Mouse (Mus musculus) activated CD4-positive, CD25-positive, alpha-beta regulatory T cell, adult 4 months (primary cell): Measurements from ENCODE around the gene Gramd1a. TPM values are rescaled to one million over a fixed set of nuclear protein-coding genes. Genes with fewer than 3 reads are reported as not detected.

Experiments
- ATAC-seq: one replicate; pipeline ENCODE4 v1.8.0; 2017
- polyA plus RNA-seq, 2 experiments: library from polyadenylated mRNA; unstranded; fragments of 100-300 nt; shearing (Covaris generic); gene quantifications; one replicate each; pipeline ENCODE4 v1.2.1; 2017

The Gramd1a gene
- polyA plus RNA-seq, 2 experiments from 2014 or later, result 81.1 to 115 TPM

DNA sequence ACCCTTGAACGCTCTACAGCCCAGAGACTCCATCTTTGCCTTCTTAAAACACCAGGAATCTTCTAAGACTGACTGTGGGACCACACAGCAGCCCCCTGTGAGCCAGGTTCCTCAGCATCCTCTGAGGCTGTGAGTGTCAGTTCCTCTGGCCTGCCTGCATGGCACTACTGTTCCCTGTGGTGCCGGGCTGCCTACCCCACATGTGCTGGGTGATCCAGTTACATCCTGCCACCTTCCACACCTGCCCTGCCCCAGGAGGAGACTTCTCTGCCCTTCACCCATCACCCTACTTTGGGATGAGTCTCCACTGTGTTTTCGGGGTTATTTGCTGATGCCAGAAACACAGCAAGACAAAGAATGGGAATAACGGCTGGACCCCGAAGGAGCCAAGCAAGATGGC lies 36.1 kb downstream of the Gramd1a start:
- no peak for ATAC-seq

DNA sequence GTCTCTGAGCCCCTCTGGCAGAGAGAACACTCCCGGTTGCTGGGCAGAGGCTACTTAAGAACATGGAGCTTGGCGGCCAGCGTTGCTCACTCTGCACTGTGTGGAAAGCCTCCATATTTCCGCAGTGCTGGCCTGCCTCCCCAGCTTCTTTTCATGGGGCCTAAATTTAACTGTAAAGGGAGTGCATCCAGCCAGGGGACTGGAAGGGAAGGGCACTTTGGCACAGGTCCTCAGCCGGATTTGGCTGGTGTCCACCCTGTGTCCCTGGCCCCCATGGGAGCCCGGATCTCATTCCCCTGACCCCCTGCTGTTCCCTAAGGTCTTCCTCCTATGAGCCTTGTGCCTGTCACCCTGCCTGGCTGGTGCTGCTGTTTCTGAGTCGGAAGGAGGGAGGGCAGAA lies 37.2 kb downstream of the Gramd1a start:
- ATAC-seq, result no peak

DNA sequence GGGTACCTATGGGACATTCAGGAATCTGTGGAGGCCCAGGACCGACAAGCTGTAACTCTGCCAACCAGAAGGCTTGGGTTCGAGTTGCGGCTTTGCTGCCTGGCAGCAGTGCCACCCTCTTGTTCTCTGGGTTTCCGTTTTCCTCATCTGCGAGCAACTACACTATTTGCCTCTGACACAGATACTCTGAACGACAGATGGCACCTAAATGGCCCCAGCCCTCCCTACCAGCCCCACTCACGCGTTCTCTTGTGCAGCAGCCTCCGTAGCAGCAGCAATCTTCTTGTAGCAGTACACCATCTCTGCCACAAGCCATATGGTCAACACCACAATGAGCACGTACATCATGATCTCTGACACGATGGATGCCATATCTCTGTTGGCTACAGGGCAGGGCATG lies 38.2 kb downstream of the Gramd1a start:
- no peak for ATAC-seq

DNA sequence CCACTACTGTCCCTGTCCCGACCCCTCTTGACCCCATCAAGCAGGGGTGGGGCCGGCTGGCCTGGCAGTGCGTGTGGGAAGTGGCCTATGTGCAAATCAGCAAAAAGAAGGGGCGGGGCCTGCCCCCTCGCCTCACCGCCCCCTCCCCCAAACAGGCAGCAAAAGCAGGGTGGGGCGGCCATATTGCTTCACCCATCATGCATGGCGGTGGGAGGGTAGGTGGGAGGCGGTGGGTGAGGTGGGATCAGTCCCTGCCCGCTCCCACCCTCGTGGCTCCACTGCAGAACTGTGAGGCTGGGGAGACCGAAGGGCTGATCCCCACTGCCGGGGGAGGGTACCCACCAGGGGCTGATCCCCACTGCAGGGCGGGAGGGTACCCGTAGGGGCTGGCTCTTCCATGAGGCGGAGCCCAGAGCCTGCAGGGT lies 39.0 kb downstream of the Gramd1a start:
- ATAC-seq, result no peak

DNA sequence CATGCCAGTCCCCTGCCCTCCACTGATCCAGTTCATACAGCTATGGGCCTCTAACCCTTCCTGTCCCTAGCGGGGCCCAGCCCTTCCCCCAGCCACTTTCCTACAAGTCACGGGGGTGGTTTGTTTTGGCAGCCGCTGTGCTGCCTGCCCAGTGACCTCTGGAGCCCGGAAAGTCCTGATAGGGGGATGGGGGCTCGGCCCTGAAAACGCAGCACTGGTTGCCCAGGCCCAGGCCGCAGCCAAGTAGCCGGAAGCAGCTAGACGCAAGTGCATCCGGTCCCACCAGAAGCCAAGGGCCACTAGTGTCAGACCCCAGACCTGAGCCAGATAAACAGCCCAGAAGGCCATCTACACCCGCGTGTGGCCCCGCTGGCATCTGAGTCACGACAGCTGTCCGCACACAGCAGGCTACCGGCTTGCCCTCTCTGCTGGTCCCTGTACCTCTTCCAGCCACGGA lies 40.1 kb downstream of the Gramd1a start:
- no peak for ATAC-seq

DNA sequence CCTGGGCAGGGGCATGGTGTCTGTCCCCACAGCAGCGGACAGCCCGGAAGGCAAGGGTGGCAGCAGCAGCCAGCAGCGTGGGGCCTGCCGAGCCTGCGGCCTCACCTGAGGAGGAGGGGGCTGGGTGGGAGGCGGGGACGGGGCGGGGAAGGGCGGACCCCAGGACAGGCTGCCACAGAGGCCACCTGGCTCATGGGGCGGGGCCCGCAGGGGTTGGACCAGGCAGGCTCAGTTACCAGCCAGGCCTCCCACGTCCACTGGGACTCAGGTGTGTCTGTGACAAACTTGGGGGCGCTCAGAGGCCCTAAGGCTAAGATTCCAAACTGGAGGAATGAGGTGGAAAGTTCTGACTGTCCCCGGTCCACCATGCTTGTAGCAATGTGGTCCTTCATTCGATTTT lies 40.5 kb downstream of the Gramd1a start, which contains the start of gene Hpn:
Gene Hpn, minus strand, starts transcription at position 109 of the 400 bp plus-strand sequence.
- ATAC-seq, result no peak

DNA sequence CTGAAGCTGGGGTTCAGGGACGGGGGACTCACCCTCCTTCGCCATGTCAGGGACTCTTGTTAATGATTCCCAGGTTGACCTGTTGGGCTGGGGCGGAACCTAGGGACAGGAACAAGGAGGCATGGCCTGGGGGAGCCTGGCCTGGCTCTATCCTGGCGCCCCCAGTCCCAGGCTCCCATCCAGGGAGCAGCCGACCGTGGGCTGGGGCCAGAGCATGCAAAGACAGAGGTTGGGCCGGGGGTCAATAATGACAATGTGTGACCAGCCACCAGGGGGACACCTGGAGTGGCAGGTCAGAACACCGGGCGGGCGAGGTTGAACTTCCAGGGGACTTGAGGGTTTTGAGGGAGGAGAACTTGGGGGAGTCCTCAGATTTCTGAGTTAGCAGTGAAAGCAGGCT lies 41.0 kb downstream of the Gramd1a start:
- ATAC-seq, result no peak

DNA sequence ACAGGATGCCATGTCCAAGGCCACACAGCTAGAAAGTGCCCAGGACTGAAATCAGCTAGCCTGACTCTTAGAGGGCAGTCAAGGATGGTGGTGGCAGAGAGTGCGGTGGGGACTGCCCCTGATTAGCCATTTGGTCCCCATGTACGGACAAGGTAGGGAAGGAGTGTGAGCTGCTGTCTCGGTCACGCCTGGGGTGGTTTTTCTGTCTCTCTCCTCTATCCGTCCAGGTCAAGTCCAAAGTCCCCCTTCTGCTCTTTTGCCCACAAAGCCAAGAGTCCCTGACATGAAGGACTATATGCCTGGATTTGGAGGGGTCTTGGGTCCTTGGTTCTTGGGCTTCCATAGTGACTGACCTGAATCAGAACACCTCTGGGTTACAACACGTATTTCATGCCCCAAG lies 41.9 kb downstream of the Gramd1a start:
- no peak for ATAC-seq

DNA sequence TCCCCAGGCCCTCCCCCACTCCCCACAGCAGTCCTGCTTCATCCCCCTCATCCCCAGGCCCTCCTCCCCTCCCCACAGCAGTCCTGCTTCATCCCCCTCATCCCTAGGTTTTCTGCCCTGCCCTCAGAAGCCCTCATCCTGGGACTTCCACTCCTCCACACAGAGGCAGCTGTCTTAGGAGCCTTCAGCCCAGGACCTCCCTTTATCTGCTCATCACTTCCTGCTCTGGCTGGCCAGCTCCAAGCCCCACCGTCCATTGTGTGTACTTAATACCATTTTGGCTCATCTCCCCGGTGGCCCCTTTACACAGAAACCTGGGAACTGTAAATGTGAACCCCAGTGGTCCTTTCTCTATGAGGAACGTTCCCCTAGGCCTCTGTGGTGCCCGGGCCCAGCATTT lies 43.7 kb downstream of the Gramd1a start:
- ATAC-seq, result no peak

DNA sequence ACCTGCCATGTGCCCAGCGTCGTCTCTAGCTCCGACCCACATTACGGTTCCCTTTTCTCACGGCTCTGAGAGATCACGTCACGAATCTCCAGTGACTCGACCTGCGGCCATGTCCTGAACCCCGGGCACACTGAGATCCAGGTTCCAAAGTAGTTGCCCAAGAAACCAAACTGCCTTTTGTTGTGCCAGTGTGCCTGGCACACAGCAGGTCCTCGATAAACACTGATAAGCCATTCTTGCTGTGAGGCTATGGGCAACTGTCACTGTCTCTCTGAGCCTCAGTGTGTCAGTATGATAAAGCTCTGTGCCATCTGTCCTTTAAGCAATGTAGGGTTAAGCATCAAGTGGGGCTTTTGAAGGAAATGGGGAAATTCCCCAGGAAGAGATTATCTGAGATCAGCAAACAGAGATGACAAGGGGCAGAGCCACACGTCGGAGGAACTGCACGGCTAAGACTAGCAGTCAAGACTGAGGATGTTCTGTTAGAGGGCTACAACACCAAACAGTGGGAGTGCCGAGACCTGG lies 44.8 kb downstream of the Gramd1a start:
- ATAC-seq, result peak; percentile 98

DNA sequence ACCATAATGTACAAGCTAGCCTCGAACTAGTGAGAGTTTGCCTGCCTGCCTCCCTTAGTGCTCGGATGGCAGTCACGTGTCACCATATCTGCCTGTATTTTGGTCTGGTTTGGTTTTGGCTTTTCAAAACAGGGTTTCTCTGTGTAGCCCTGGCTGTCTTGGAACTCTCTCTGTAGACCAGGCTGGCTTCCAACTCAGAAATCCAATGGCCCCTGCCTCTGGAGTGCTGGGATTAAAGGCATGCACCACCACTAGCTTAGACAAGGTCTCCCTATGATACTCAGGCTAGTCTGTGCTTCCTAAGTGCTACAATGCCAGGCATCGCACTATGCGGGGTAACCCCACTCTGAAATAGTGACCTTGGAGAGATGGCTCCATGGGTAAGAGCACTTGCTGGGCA lies 45.9 kb downstream of the Gramd1a start:
- no peak for ATAC-seq

DNA sequence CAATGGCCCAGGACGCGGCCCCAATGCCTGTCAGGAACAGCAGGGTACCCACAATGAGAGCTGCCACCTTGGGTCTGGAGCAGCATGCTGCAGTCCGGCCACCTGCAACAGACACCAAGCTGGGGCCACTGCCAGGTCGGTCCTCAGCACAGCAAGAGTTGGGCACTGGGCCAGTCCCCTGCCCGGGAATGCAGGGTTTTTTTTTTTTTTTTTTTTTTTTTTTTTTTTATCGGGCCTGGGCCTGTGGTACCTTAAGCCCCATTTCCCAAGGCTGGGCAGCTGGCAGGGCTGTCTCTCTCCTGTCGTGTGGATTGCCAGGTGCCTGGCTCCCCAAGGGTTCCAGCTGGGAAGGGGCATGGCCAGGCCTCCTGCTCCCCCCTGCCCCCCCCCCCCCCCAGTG lies 46.6 kb downstream of the Gramd1a start:
- no peak for ATAC-seq

DNA sequence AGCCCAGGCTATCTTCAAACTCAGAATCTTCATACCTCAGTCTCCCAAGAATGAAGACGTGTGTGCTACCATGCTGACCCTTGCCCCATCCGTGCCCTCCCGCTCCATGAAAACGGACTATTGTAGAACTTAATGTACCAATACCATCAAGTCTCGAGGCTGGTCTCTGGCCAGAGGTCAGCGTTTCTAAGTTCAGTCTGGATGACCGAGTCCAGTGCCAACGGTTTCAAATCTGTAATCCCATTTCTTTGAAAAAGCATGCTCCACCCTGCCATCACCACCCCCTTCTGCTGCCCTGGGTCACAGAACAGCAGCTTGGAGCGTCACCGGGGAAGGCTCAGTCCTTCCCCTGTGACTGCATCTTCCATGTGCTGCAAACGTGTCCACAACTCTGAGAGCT lies 47.9 kb downstream of the Gramd1a start:
- ATAC-seq, result no peak

DNA sequence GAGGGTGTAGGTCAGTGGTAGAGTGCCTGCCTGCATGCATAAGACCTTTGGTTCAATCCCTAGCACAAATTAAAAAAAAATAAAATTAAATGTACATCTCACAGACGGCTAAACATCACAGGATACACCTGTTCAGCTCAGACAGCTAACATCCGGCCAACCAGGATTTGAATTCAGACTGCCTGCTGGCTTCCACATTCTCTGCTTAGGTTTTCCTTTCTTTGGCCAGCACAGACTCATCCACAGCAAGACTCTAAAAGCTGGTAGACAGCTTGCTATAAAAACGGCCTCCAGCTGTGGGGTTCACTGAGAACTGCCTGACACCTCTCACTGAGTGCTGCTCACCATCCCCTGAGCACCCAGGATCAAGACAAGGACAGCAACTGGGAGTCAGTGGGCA lies 49.5 kb downstream of the Gramd1a start:
- ATAC-seq, result no peak

DNA sequence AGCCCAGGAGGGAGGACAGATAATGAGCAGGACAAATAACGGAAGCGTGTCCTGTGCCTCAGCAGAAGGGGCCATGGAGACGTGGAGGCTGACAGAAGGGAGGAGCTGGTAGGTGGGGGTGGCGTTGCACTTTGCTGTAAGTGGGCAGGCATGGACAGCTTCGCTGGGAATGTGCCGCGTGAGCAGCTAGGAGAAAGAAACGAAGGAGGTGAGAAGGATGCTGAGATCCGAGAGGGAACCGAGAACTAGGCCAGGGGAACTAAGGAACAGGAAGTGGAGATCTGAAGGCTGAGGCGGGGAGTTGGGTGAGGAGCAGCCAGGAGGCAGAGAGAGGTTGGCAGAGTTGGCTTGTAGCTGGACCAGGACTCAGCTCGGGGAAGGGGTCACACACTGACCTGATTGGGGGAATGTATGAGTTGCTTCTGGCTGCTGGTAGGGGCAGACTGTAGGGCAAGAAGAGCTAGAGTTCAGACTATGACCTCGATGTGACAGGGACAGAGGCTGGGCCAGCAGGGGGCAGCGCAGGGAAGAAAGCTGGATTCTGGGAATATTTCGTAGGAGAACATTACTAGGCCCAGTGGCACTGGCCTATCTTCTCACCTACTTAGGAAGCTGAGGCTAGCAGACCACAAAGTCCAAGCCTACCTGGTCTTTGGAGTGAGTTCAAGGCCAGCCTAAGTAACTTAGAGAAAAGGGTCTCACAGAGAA lies 50.5 kb downstream of the Gramd1a start:
- ATAC-seq, result no peak

DNA sequence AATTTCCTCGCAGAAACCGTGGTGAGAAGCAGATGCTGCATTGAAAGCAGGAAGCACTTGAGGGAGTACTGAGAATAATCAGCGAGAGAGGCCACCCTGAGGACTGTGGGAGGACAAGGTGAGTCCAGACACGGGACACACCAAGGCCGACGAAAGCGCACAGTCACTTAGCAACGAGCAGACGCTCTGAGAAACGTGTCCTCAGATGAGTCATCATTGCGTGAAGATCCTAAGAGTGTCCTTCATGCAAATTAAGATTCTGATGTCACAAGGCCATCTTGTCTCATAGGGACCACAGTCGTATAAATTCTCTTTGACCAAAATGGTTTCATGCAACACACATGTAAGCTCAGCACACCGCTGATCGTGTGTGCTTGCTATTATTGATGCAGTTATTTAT lies 54.9 kb downstream of the Gramd1a start:
- no peak for ATAC-seq

DNA sequence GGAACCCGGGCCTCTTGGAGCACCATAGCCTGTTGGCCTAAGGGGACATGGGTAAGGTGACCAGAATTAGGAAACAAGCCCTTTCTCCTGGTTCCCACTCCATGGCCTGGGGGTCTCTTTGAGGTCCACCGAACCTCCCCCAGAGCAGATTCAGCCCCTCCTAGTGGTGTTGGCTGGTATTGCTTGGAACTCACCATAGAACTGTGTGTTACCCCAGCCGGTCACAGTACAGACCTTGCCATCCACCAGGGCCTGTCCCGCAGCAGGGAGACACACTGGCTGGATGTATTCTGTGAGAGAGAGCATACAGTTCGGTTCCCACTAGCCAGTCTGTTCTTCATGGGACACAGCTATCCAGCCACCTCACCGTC lies 56.1 kb downstream of the Gramd1a start:
- ATAC-seq, result no peak

DNA sequence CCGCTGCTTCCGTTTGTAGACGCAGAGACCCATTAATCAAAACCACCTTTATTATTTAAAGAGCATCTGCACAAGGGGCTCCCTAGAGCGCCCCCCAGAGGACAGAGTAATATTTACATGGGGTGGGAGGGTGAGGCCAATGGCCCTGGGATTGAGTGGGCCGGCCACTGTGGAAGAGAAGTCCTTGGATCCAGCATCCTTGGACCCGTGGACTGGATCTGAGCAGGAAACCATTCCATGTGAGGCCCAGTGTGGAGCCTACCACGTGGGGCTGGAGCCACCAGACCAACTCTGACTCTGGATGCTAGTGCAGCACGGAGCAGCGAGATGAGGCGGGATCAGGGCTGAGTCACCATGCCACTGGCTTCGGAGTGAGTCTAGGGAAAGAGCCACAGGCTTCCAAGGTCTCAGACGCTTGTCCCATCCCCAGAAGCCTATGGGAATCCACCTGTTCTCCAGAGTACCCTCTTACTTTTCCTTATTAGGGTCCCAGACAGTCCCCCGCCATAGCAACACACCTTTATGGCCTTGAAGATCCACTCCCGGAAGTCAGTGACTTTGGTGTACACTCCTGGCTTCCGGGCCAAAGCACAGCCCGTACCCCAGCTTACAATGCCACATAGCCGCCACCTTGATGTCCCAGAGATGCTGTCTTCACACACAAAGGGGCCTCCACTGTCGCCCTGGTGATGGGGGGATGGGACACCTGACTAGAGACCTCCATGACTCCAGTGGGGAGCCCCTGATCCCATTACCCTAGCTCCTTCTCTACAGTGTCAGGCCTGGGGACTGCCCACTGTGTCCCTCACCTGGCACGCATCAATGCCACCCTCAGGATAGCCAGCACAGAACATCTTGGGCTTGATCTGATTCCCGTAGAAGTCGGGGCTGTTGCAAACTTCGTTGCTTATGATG lies 56.7 kb downstream of the Gramd1a start:
- no peak for ATAC-seq

DNA sequence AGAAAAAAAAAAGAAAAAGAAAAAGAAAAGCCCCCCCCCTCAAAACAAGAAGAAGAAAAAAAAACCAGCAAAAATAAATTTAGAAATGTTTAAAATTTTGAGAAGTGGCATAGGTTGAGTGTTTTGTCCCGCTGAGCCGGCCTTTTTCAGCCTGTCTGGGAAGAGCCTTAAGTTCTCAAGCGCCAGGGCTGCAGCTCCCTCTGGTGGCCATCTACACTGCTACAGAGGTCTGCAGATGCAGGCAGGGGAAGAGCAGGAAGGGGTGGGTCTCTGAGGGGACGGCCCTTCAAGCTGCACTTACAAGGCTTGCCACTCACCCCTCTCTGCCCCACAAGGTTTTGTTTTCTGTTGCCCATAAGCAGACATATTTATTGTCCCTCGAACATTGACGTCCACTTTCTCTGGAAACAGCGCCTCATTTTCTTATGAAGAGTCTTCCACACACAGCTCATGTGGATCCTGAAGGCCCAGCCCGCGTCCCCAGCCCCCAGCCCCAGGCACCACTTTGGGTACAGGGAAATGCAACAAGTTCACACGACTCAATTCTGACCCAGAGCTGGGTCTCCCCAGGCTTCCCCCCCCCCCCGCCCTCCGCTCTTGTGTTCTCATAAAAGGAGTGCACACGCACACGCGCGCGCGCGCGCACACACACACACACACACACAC lies 58.0 kb downstream of the Gramd1a start:
- ATAC-seq, result peak; percentile 91

DNA sequence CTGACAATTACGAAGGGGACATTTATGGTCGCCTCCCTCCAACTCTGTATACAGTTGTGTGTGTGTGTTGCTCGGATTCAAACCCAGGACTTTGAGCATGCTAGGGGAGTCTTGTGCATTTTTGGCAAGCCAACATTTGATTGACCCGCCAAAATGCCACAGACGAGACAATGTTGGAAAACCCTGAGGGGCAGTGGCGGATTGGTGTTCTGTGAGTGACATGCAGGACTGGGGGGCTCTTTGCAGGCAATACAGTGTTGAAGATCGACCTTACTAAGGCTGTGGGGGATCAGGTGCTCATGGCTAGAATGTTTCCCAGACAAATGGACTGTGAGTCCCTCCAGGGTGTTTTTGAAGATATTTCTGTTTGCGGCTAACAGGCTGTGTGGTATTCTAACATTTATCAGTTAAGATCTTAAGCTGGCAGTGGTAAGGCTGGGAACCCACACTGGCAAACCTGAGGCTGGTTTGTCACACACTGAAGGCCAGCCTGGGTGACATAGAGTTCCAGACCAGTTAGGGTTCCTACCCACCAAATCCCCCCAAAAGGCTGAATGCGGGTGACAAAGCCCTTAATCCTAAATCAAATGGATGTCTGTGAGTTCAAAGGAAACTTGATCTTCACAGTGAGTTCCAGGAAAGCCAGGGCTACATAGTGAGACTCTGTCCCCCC lies 58.7 kb downstream of the Gramd1a start:
- no peak for ATAC-seq

DNA sequence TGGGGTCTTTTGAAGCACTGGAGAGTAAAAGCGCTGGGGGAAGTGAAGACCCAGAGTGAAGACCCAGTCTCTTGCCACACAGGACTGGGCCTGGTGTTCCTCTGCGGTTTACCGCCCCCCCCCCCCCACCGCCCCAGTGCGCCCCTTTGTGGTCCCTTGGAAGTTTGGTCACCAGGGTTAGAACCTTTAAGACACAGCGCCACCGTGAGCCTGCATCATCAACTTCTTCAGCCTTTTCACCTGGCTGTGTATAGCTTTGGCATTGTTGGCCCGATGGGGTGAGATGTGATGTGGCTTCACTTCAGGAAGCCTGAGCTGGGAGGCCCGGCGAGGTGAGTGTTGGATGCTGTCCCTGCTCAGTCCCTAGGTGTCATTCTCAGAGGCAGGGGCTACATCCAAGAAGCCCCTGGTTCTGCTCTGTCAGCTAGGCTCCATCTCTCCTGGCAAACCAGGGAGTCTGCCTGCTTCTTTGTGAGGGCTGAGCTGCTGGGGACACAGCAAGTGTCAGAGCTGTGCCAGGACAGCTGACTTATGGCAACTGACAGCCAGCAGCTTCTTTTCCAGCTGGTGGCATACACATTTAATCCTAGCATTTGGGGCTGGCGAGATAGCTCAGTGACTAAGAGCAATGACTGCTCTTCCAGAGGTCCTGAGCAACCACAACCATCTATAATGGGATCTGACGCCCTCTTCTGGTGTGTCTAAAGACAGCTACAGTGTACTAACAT lies 60.8 kb downstream of the Gramd1a start:
- ATAC-seq, result no peak

DNA sequence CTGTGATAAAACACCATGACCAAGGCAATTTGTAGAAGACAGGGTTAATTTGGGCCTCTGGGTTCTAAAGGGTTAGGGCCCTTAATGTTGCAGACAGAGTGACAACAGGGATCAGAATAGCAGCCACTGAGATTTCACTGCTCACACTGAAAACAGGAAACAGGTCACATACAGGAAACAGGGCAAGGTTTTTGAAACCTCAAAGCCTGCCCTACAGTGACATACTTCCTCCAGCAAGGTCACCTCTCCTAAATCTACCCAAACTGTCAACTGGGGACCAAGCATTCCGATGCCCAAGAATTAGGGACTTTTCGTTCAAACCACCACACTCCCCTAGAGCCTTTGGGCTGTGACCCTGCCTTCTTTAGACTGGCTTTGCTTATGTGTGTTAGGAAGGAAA lies 66.0 kb downstream of the Gramd1a start:
- ATAC-seq, result peak; percentile 93
